ENCODE assay signal across 26 mouse cellular contexts in the genomic region with DNA sequence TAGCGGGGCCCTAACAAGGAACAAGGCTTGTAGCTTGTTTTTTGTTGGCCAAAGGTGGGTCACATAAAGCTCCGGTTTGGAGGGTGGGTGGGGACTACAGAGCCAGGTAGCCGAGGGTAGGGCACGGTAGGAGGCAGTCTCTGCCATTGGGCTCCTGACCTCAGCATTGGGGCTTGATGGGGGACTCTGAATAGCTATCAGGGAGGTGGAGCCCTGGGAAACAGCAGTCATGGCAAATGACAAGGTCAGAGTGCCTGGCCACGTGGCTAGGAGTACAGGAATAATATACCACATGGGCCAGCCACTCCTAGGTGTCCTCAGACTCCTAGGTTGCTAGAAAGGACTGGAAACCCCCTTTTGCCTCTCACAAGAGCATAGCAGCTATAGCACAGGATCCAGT. TPM values are rescaled to one million over a fixed set of nuclear protein-coding genes. Genes with fewer than 3 reads are reported as not detected.
DNase-seq lines count a peak whose midpoint lies in the region; ATAC-seq and TF ChIP-seq lines count a peak whose summit lies in the region.
"Had no signal": no experiment of that assay in that cellular context is flagged by ENCODE, and none has a peak within 500 bp of the region (broad histone marks: within the 10 kb centered on the region; RNA-seq: fewer than 3 reads in every experiment).

No protein-coding gene starts in this region.

- TF ChIP-seq CTCF in heart, adult 2 months (IDR thresholded peaks at IDR 0.05) = no peak
- TF ChIP-seq CTCF in liver, postnatal 0 days (IDR thresholded peaks at IDR 0.05; ENCODE audit: low read depth) = no peak

- peaks cover 10% of the 10 kb centered on the region for H3K9me3 ChIP-seq in heart, embryonic 12.5 days (replicated peaks)
- H3K9me3 ChIP-seq in liver, embryonic 12.5 days (replicated peaks) = peaks cover 9% of the 10 kb centered on the region
- H3K9me3 ChIP-seq in liver, postnatal 0 days (ENCODE audit: low read length) = peaks cover 2% of the 10 kb centered on the region; the same call in 1 of the 2 replicates
- H3K9me3 ChIP-seq: embryonic facial prominence, embryonic 15.5 days had no signal

- H3K4me2 ChIP-seq in heart, embryonic 12.5 days = no peak overlapping the region
- no peak overlapping the region for H3K4me2 ChIP-seq in liver, embryonic 12.5 days
- no peak overlapping the region for H3K4me2 ChIP-seq in liver, postnatal 0 days (ENCODE audit: low read depth, low read length)
- H3K4me2 ChIP-seq: embryonic facial prominence, embryonic 15.5 days; hindbrain, embryonic 14.5 days; midbrain, embryonic 11.5 days had no signal

- no peak for TF ChIP-seq POLR2A in heart, adult 2 months (IDR thresholded peaks at IDR 0.05; ENCODE audit: insufficient read depth, low read depth, low read length)

- no peak overlapping the region for H3K4me3 ChIP-seq in heart, embryonic 12.5 days
- no peak overlapping the region for H3K4me3 ChIP-seq in heart, adult 2 months
- no peak overlapping the region for H3K4me3 ChIP-seq in liver, embryonic 12.5 days
- H3K4me3 ChIP-seq in liver, postnatal 0 days (ENCODE audit: low read depth, low read length) = no peak overlapping the region
- H3K4me3 ChIP-seq: embryonic facial prominence, embryonic 10.5 days; embryonic facial prominence, embryonic 15.5 days; gastrocnemius, adult 2 months had no signal

- TF ChIP-seq EP300 in heart, adult 2 months (IDR thresholded peaks at IDR 0.05; ENCODE audit: insufficient read depth, low read depth, low read length) = no peak
- no peak for TF ChIP-seq EP300 in liver, postnatal 0 days (IDR thresholded peaks at IDR 0.05; ENCODE audit: low read depth)

- H3K9ac ChIP-seq in heart, embryonic 12.5 days = no peak overlapping the region
- H3K9ac ChIP-seq in heart, adult 2 months (ENCODE audit: low read depth, low read length) = no peak overlapping the region
- no peak overlapping the region for H3K9ac ChIP-seq in liver, embryonic 12.5 days
- no peak overlapping the region for H3K9ac ChIP-seq in liver, postnatal 0 days (replicated peaks)
- H3K9ac ChIP-seq: embryonic facial prominence, embryonic 15.5 days; hindbrain, embryonic 14.5 days had no signal

- ATAC-seq in heart, embryonic 12.5 days (ENCODE audit: insufficient number of reproducible peaks, low FRiP score) = no peak
- no peak for ATAC-seq in liver, embryonic 12.5 days
- ATAC-seq in liver, postnatal 0 days = no peak
- ATAC-seq: activated CD4-positive, CD25-positive, alpha-beta regulatory T cell, adult 4 months; forebrain, embryonic 16.5 days; midbrain, embryonic 16.5 days had no signal

- H3K79me2 ChIP-seq in heart, adult 2 months (replicated peaks; ENCODE audit: control insufficient read depth, insufficient read depth, low read length) = no peaks in the 10 kb centered on the region

- H3K27me3 ChIP-seq in heart, embryonic 12.5 days (replicated peaks) = no peaks in the 10 kb centered on the region
- H3K27me3 ChIP-seq in heart, adult 2 months (ENCODE audit: control insufficient read depth, insufficient read depth, low read length) = no peaks in the 10 kb centered on the region
- H3K27me3 ChIP-seq in liver, embryonic 12.5 days (replicated peaks) = no peaks in the 10 kb centered on the region
- no peaks in the 10 kb centered on the region for H3K27me3 ChIP-seq in liver, postnatal 0 days (ENCODE audit: insufficient read depth, low read length)
- H3K27me3 ChIP-seq: CH12.LX; embryonic facial prominence, embryonic 15.5 days had no signal

- intact Hi-C loops in heart, adult 2 months (cut with DNase I) = loop anchor here (5.0 kb wide), 1 partner anchor 141 kb away; no protein-coding TSS in a partner anchor

- peaks cover 27% of the 10 kb centered on the region for H3K4me1 ChIP-seq in heart, embryonic 12.5 days (replicated peaks)
- peaks cover 3% of the 10 kb centered on the region for H3K4me1 ChIP-seq in heart, adult 2 months (ENCODE audit: control insufficient read depth, insufficient read depth, low read length)
- H3K4me1 ChIP-seq in liver, embryonic 12.5 days = peaks cover 26% of the 10 kb centered on the region
- H3K4me1 ChIP-seq in liver, postnatal 0 days (ENCODE audit: insufficient read depth) = no peaks in the 10 kb centered on the region; the same call in 1 of the 2 replicates

- peak; percentile 64 for DNase-seq in adrenal gland, adult 2 months
- DNase-seq in adrenal gland, postnatal 10 days = no peak
- DNase-seq in heart, adult 2 months = no peak
- DNase-seq in liver, postnatal 0 days = no peak
- DNase-seq in urinary bladder, postnatal 10 days (ENCODE audit: low spot score) = no peak
- DNase-seq: adrenal gland, adult 8-10 months; cerebellum, adult 8-10 months; cerebellum, postnatal 25 days; gastrocnemius, adult 2 months; gastrocnemius, postnatal 36 days; heart, postnatal 14 days; kidney, adult 8-10 months; kidney, postnatal 4 days; lung, postnatal 36 days; spleen, adult 18-20 months had no signal

- 81% methylated on average over 5 of the region's 5 CpGs for WGBS in heart, embryonic 12.5 days
- 73% methylated on average over 5 of the region's 5 CpGs for WGBS in heart, adult 2 months
- 74% methylated on average over 5 of the region's 5 CpGs for WGBS in liver, embryonic 12.5 days (ENCODE audit: insufficient replicate concordance)
- 76% methylated on average over 5 of the region's 5 CpGs for WGBS in liver, postnatal 0 days (ENCODE audit: insufficient replicate concordance)

- H3K27ac ChIP-seq in heart, embryonic 12.5 days (ENCODE audit: poor library complexity, severe bottlenecking) = 0 out of 2 replicates have a peak overlapping the region, but pooled peaks have one; percentile 14
- H3K27ac ChIP-seq in heart, adult 2 months = no peak overlapping the region
- 0 out of 2 replicates have a peak overlapping the region, but pooled peaks have one; percentile 3 for H3K27ac ChIP-seq in liver, embryonic 12.5 days
- H3K27ac ChIP-seq in liver, postnatal 0 days (ENCODE audit: low read depth) = no peak overlapping the region
- H3K27ac ChIP-seq: embryonic facial prominence, embryonic 10.5 days; embryonic facial prominence, embryonic 15.5 days; gastrocnemius, adult 2 months; hindbrain, embryonic 14.5 days; kidney, postnatal 0 days had no signal

- H3K36me3 ChIP-seq in heart, embryonic 12.5 days = peaks cover 92% of the 10 kb centered on the region
- no peaks in the 10 kb centered on the region for H3K36me3 ChIP-seq in heart, adult 2 months (ENCODE audit: control insufficient read depth, insufficient read depth, low read length)
- peaks cover 84% of the 10 kb centered on the region for H3K36me3 ChIP-seq in liver, embryonic 12.5 days
- H3K36me3 ChIP-seq in liver, postnatal 0 days (replicated peaks; ENCODE audit: insufficient read depth, low read length) = peaks cover 30% of the 10 kb centered on the region

RNA-seq across cellular contexts. Expression of gene Srebf1, which starts 26.0 kb away (rescaled TPM):
- 100 to 1,000 TPM; 201 to 250 TPM for total RNA-seq in adrenal gland, adult 2 months (2021)
- polyA plus RNA-seq in adrenal gland, adult 2 months (2012; rRNA removed) = 661 and 745 TPM in 2 replicates
- total RNA-seq in adrenal gland, postnatal 10 days (2021) = 100 to 1,000 TPM; 126 to 185 TPM
- polyA plus RNA-seq in heart, embryonic 12.5 days (2016; fragmentation: Nextera tagmentation; extraction: Ambion mirVana) = 39.7 and 41.1 TPM in 2 replicates
- total RNA-seq in heart, adult 2 months (2021) = 10 to 100 TPM; 25.3 to 35.4 TPM
- 42.6 and 54.0 TPM in 2 replicates for polyA plus RNA-seq in heart, adult 2 months (2012; rRNA removed)
- polyA plus RNA-seq in liver, embryonic 12.5 days (2016; fragmentation: Nextera tagmentation; extraction: Ambion mirVana) = 45.7 and 50.9 TPM in 2 replicates
- 21.4 and 31.0 TPM in 2 replicates for polyA plus RNA-seq in liver, postnatal 0 days (2015; fragmentation: Nextera tagmentation; extraction: Ambion mirVana)

Comparison
In these comparisons a context has a peak if more than half of its experiments do, and no peak if none do; other contexts are left out.
1. H3K27ac ChIP-seq: peak in heart, embryonic 12.5 days (single experiment) and liver, embryonic 12.5 days (single experiment); none in heart, adult 2 months (single experiment) and liver, postnatal 0 days (single experiment).
2. RNA of gene Srebf1, which starts 26.0 kb away (polyA plus RNA-seq): 661 to 745 TPM in adrenal gland, adult 2 months; 42.6 to 54.0 TPM in heart, adult 2 months, 45.7 to 50.9 TPM in liver, embryonic 12.5 days, 39.7 to 41.1 TPM in heart, embryonic 12.5 days and 21.4 to 31.0 TPM in liver, postnatal 0 days; every median in the first group is over 10 times any median in the second.